Mouse (Mus musculus) urinary bladder, adult 2 months (tissue): ENCODE results near the gene Ighmbp2. TPM values are rescaled to one million over a fixed set of nuclear protein-coding genes. Genes with fewer than 3 reads are reported as not detected.

Experiments
- polyA plus RNA-seq: library from polyadenylated mRNA; depleted of rRNA; stranded (reverse); fragments of >200 nt; gene quantifications from 2 replicates; pipeline ENCODE4 v1.2.3, GENCODE M21; 2012; rRNA removed

Gene Ighmbp2
- polyA plus RNA-seq, 1 experiment: 5.8 TPM

Other genes with a start within 250 kb of the Ighmbp2 start
- 43.3 and 55.7 TPM in 2 replicates for gene Mrpl21, start 116 bp downstream of the Ighmbp2 start, polyA plus RNA-seq
- gene Cpt1a, start 39.3 kb upstream of the Ighmbp2 start, polyA plus RNA-seq: 61.6 and 67.1 TPM in 2 replicates
- gene Tesmin, start 105.8 kb upstream of the Ighmbp2 start, polyA plus RNA-seq: 0.15 and 0.17 TPM in 2 replicates
- gene Gal, start 131.5 kb upstream of the Ighmbp2 start, polyA plus RNA-seq: 0.08 TPM in 1 of 2 replicates, not detected in the other